Mouse (Mus musculus): ENCODE measurements around the gene Mdm2. TPM values are rescaled to one million over a fixed set of nuclear protein-coding genes. Genes with fewer than 3 reads are reported as not detected.

The Mdm2 gene
- polyA plus RNA-seq, 1 experiment from 2014 or later = 64.0 TPM

GRCm38 (mm10) chr10:117675096-117676035, 35.2 kb downstream of the Mdm2 start:
- in situ Hi-C loops (cut with MboI; ENCODE audit: low pct_unique_long_range_greater_than_20kb) = loop anchor here (5.0 kb wide), 2 partner anchors 158 to 218 kb away; no protein-coding TSS in a partner anchor
- no peak for ATAC-seq
- no peak for TF ChIP-seq CTCF (IDR thresholded peaks at IDR 0.05)
- ChIA-PET POLR2A (no interaction called here), CTCF (no interaction called here)
- no peaks in the 10 kb centered on the region for H3K27me3 ChIP-seq
- DNase-seq (ENCODE audit: low read depth, low spot score) = no peak

GRCm38 (mm10) chr10:117674359-117675019, 36.1 kb downstream of the Mdm2 start:
- POLR2A ChIA-PET = no interaction called here
- no peaks in the 10 kb centered on the region for H3K27me3 ChIP-seq
- CTCF ChIA-PET = no interaction called here
- DNase-seq (ENCODE audit: low read depth, low spot score) = no peak
- ATAC-seq = no peak
- no peak for TF ChIP-seq CTCF (IDR thresholded peaks at IDR 0.05)
- in situ Hi-C loops (cut with MboI; ENCODE audit: low pct_unique_long_range_greater_than_20kb) = loop anchor here (5.0 to 25.0 kb wide), 3 partner anchors 157 to 412 kb away; no protein-coding TSS in a partner anchor

- no peak for TF ChIP-seq CTCF (IDR thresholded peaks at IDR 0.05)
- DNase-seq (ENCODE audit: low read depth, low spot score) (no peak), ATAC-seq (no peak)
- in situ Hi-C loops (cut with MboI; ENCODE audit: low pct_unique_long_range_greater_than_20kb) = loop anchor here (25.0 kb wide), 1 partner anchor 412 kb away; no protein-coding TSS in a partner anchor
- ChIA-PET CTCF (no interaction called here), POLR2A (no interaction called here)
- no peaks in the 10 kb centered on the region for H3K27me3 ChIP-seq
These were observed 36.6 kb downstream of the Mdm2 start for GRCm38 (mm10) chr10:117673913-117674312.

GRCm38 (mm10) chr10:117672693-117673092, 37.9 kb downstream of the Mdm2 start:
- no peak for TF ChIP-seq CTCF (IDR thresholded peaks at IDR 0.05)
- in situ Hi-C loops (cut with MboI; ENCODE audit: low pct_unique_long_range_greater_than_20kb) = loop anchor here (25.0 kb wide), 1 partner anchor 410 kb away; no protein-coding TSS in a partner anchor
- DNase-seq (ENCODE audit: low read depth, low spot score) (no peak), ATAC-seq (no peak)
- ChIA-PET CTCF (interaction anchor here (1.4 kb wide), 2 partner anchors 157 to 220 kb away, joined by 3 read pairs; no protein-coding TSS in a partner anchor), POLR2A (no interaction called here)
- H3K27me3 ChIP-seq = no peaks in the 10 kb centered on the region

GRCm38 (mm10) chr10:117671930-117672666, 38.5 kb downstream of the Mdm2 start:
- POLR2A ChIA-PET = no interaction called here

DNA sequence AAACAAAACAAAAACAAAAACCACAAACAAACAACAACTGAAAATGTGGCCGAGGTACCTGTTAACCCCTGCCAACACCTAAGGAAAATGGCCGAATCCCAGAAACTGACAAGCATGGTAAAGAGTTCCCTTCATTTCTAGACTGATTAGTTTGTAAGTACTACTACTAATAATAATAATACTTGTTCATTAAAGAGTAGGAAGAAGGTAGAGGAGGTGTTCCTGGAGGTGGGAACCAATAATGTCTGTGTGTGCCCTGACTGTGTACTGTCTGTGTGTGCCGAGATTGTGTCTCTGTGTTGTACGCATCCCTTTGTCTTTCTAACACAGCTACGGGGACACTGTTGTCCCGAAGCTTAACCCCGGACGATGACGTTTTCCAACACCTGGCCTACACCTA, 39.3 kb downstream of the Mdm2 start:
- no peaks in the 10 kb centered on the region for H3K27me3 ChIP-seq
- DNase-seq (ENCODE audit: low read depth, low spot score) (no peak), ATAC-seq (no peak)
- no peak for TF ChIP-seq CTCF (IDR thresholded peaks at IDR 0.05)
- CTCF ChIA-PET = no interaction called here
- POLR2A ChIA-PET = no interaction called here
- in situ Hi-C loops (cut with MboI; ENCODE audit: low pct_unique_long_range_greater_than_20kb) = loop anchor here (25.0 kb wide), 1 partner anchor 409 kb away; no protein-coding TSS in a partner anchor

More at GRCm38 (mm10) chr10:117671930-117672666, 38.5 kb downstream of the Mdm2 start:
- ATAC-seq (no peak), DNase-seq (ENCODE audit: low read depth, low spot score) (no peak)
- no peaks in the 10 kb centered on the region for H3K27me3 ChIP-seq
- TF ChIP-seq CTCF (IDR thresholded peaks at IDR 0.05) = no peak
- in situ Hi-C loops (cut with MboI; ENCODE audit: low pct_unique_long_range_greater_than_20kb) = loop anchor here (25.0 kb wide), 1 partner anchor 410 kb away; no protein-coding TSS in a partner anchor
- CTCF ChIA-PET = interaction anchor here (1.4 kb wide), 2 partner anchors 156 to 219 kb away, joined by 3 read pairs; no protein-coding TSS in a partner anchor

DNA sequence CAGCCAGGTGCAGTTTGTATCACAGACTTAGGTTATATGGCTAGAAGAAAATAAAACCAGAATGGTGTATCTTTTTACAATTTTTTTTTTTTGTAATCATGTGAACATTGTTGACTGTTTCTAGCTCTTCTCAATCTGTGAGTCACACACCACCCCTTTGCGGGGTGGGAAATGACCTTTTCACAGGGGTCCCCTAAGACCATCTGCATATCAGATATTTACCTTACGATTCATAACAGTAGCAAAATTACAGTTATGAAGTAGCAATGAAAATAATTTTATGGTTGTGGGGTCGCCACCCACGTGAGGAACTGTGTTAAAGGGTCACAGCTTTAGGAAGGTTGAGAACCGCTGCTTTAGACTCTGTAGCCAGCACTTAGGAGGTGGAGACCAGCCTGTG, 39.8 kb downstream of the Mdm2 start:
- no peak for TF ChIP-seq CTCF (IDR thresholded peaks at IDR 0.05)

GRCm38 (mm10) chr10:117670092-117670491, 40.5 kb downstream of the Mdm2 start:
- POLR2A ChIA-PET = no interaction called here
- in situ Hi-C loops (cut with MboI; ENCODE audit: low pct_unique_long_range_greater_than_20kb) = loop anchor here (25.0 kb wide), 1 partner anchor 408 kb away; no protein-coding TSS in a partner anchor
- CTCF ChIA-PET = interaction anchor here (0.6 to 1.2 kb wide), 2 partner anchors 9 to 198 kb away, joined by 3 read pairs; no protein-coding TSS in a partner anchor
- no peak for TF ChIP-seq CTCF (IDR thresholded peaks at IDR 0.05)
- no peak for ATAC-seq
- no peak for DNase-seq (ENCODE audit: low read depth, low spot score)
- no peaks in the 10 kb centered on the region for H3K27me3 ChIP-seq

More for the DNA sequence above, 39.8 kb downstream of the Mdm2 start:
- ATAC-seq = no peak
- in situ Hi-C loops (cut with MboI; ENCODE audit: low pct_unique_long_range_greater_than_20kb) = loop anchor here (25.0 kb wide), 1 partner anchor 408 kb away; no protein-coding TSS in a partner anchor
- H3K27me3 ChIP-seq = no peaks in the 10 kb centered on the region
- POLR2A ChIA-PET = no interaction called here
- CTCF ChIA-PET = interaction anchor here (1.2 kb wide), 1 partner anchor 199 kb away, joined by 3 read pairs; no protein-coding TSS in a partner anchor
- no peak for DNase-seq (ENCODE audit: low read depth, low spot score)

DNA sequence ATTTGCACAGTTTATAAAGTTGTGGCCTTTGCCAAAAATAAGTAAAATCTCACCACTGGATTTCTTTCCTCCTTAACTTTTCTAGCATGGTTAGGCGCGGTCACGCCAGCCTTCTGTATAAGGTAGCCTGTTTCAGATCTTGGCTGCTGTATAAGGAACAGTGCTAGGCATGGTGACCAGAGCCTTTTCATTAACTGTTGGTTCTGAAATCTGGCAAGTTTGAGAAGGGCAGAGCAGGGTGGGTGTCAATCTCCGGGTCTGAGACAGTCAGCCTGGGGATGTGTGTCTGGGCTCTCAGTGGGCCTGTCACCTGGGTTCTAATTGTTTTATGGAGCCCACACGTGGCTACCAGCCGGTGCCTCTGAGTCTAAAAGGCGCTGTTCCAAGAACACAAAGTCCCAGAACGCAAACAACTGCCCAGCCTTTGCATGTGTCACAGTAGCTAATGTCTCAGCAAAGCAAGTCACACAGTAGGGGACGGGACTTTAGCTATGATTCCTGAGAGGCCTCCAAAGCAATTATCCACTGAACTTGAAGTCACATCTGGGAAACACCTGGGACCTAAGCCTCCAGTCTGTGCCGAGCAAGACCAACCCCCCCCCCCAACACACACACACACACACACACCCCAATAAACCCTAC, 41.0 kb downstream of the Mdm2 start:
- DNase-seq (ENCODE audit: low read depth, low spot score) (no peak), ATAC-seq (no peak)
- TF ChIP-seq CTCF (IDR thresholded peaks at IDR 0.05) = no peak
- no peaks in the 10 kb centered on the region for H3K27me3 ChIP-seq
- POLR2A ChIA-PET = interaction anchor here (0.6 kb wide), 1 partner anchor 297 kb away, joined by 4 read pairs; no protein-coding TSS in a partner anchor
- in situ Hi-C loops (cut with MboI; ENCODE audit: low pct_unique_long_range_greater_than_20kb) = loop anchor here (25.0 kb wide), 1 partner anchor 407 kb away; no protein-coding TSS in a partner anchor
- CTCF ChIA-PET = interaction anchor here (0.6 to 1.2 kb wide), 2 partner anchors 9 to 197 kb away, joined by 3 read pairs; no protein-coding TSS in a partner anchor
